Mouse (Mus musculus): Measurements from ENCODE around the gene Ier5. TPM values are rescaled to one million over a fixed set of nuclear protein-coding genes. Genes with fewer than 3 reads are reported as not detected.

Ier5 gene
- total and polyA plus RNA-seq, 3 experiments: 6.8 to 12.6 (median 7.8) TPM

GRCm38 (mm10) chr1:155113946-155114345 is 14.5 kb upstream of the Ier5 start:
- Histone ChIP-seq H3K4me3 (ENCODE audit: low read depth, low read length) (no peak overlapping the region), H3K4me1 (ENCODE audit: insufficient read depth, low read depth, low read length) (peaks cover 5% of the 10 kb centered on the region; the same call in 1 of the 2 replicates), H3K9me3 (replicated peaks) (peaks cover 2% of the 10 kb centered on the region; the same call in 1 of the 2 replicates), H3K27me3 (ENCODE audit: insufficient read depth, low read length) (peaks cover 83% of the 10 kb centered on the region), H3K36me3 (replicated peaks) (no peaks in the 10 kb centered on the region)
- ATAC-seq (ENCODE audit: extremely low read depth, insufficient number of reproducible peaks, low FRiP score, poor library complexity, severe bottlenecking): no peak
- DNase-seq (ENCODE audit: low spot score): no peak
- no peak for TF ChIP-seq CTCF (IDR thresholded peaks at IDR 0.05; ENCODE audit: low read depth, low read length)
- TF ChIP-seq TAL1 (conservative IDR thresholded peaks at IDR 0.05; ENCODE audit: low read depth, low read length): no peak
- no peak for TF ChIP-seq GATA2 (IDR thresholded peaks at IDR 0.05; ENCODE audit: borderline replicate concordance, low read depth, low read length)
- TF ChIP-seq GATA1 (IDR thresholded peaks at IDR 0.05; ENCODE audit: borderline replicate concordance, low read length): no peak
- TF ChIP-seq POLR2AphosphoS5 (IDR thresholded peaks at IDR 0.05; ENCODE audit: insufficient replicate concordance, low read depth, low read length): no peak

DNA sequence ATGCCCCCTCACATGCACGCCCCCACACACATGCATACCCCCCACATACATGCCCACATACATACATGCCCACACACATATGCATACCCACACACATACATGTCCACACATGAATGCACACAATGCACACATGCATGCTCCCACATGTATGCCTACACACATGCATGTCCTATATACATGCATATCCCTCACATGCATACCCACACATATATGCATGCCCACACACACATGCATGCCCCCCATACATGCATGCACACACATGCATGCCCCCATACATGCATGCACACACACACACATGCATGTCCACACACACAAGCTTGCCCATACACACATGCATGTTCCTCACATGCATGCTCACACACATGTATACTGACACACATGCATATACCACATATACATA is 13.4 kb upstream of the Ier5 start:
- Histone ChIP-seq H3K4me3 (ENCODE audit: low read depth, low read length) (no peak overlapping the region), H3K27me3 (ENCODE audit: insufficient read depth, low read length) (peaks cover 79% of the 10 kb centered on the region), H3K36me3 (replicated peaks) (no peaks in the 10 kb centered on the region), H3K9me3 (replicated peaks) (peaks cover 2% of the 10 kb centered on the region; the same call in 1 of the 2 replicates), H3K4me1 (ENCODE audit: insufficient read depth, low read depth, low read length) (peaks cover 9% of the 10 kb centered on the region)
- no peak for ATAC-seq (ENCODE audit: extremely low read depth, insufficient number of reproducible peaks, low FRiP score, poor library complexity, severe bottlenecking)
- no peak for DNase-seq (ENCODE audit: low spot score)
- 0 out of 2 replicates have a peak, but pooled peaks have one; percentile 53 for TF ChIP-seq POLR2AphosphoS5 (IDR thresholded peaks at IDR 0.05; ENCODE audit: insufficient replicate concordance, low read depth, low read length)
- TF ChIP-seq GATA1 (IDR thresholded peaks at IDR 0.05; ENCODE audit: borderline replicate concordance, low read length): no peak

- Histone ChIP-seq H3K36me3 (replicated peaks) (no peaks in the 10 kb centered on the region), H3K4me3 (ENCODE audit: low read depth, low read length) (no peak overlapping the region), H3K27me3 (ENCODE audit: insufficient read depth, low read length) (peaks cover 79% of the 10 kb centered on the region), H3K9me3 (replicated peaks) (peaks cover 2% of the 10 kb centered on the region; the same call in 1 of the 2 replicates), H3K4me1 (ENCODE audit: insufficient read depth, low read depth, low read length) (peaks cover 9% of the 10 kb centered on the region)
- DNase-seq (ENCODE audit: low spot score): no peak
- ATAC-seq (ENCODE audit: extremely low read depth, insufficient number of reproducible peaks, low FRiP score, poor library complexity, severe bottlenecking): no peak
- TF ChIP-seq POLR2AphosphoS5 (IDR thresholded peaks at IDR 0.05; ENCODE audit: insufficient replicate concordance, low read depth, low read length): no peak
These were observed 12.7 kb upstream of the Ier5 start for GRCm38 (mm10) chr1:155112118-155112517.

DNA sequence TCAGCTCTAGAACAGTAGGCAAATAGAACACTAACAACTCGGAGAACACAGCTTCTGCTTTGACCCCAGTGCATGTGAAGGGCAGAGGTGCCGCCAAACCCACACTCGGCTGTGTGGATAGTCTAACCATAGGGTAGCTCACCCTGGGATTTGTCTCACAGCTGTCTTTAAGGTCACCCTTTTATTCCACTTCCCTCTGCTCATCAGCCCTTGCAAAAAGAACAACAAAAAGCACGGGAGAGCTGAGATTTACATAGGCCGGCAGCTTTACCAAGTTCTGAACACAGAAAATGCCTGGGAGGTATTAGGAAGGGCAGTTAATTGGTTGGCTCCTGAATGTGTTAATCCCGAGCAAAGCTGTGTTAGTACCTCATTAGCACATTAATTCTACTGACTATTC is 12.1 kb upstream of the Ier5 start:
- no peak for TF ChIP-seq TAL1 (conservative IDR thresholded peaks at IDR 0.05; ENCODE audit: low read depth, low read length)
- no peak for TF ChIP-seq POLR2AphosphoS5 (IDR thresholded peaks at IDR 0.05; ENCODE audit: insufficient replicate concordance, low read depth, low read length)
- no peak for TF ChIP-seq GATA2 (IDR thresholded peaks at IDR 0.05; ENCODE audit: borderline replicate concordance, low read depth, low read length)
- no peak for TF ChIP-seq GATA1 (IDR thresholded peaks at IDR 0.05; ENCODE audit: borderline replicate concordance, low read length)
- no peak for TF ChIP-seq CTCF (IDR thresholded peaks at IDR 0.05; ENCODE audit: low read depth, low read length)
- Histone ChIP-seq H3K27me3 (ENCODE audit: insufficient read depth, low read length) (peaks cover 77% of the 10 kb centered on the region), H3K9me3 (replicated peaks) (peaks cover 2% of the 10 kb centered on the region; the same call in 1 of the 2 replicates), H3K36me3 (replicated peaks) (no peaks in the 10 kb centered on the region), H3K4me3 (ENCODE audit: low read depth, low read length) (no peak overlapping the region), H3K4me1 (ENCODE audit: insufficient read depth, low read depth, low read length) (peaks cover 9% of the 10 kb centered on the region)
- DNase-seq (ENCODE audit: low spot score) (no peak), ATAC-seq (ENCODE audit: extremely low read depth, insufficient number of reproducible peaks, low FRiP score, poor library complexity, severe bottlenecking) (no peak)

DNA sequence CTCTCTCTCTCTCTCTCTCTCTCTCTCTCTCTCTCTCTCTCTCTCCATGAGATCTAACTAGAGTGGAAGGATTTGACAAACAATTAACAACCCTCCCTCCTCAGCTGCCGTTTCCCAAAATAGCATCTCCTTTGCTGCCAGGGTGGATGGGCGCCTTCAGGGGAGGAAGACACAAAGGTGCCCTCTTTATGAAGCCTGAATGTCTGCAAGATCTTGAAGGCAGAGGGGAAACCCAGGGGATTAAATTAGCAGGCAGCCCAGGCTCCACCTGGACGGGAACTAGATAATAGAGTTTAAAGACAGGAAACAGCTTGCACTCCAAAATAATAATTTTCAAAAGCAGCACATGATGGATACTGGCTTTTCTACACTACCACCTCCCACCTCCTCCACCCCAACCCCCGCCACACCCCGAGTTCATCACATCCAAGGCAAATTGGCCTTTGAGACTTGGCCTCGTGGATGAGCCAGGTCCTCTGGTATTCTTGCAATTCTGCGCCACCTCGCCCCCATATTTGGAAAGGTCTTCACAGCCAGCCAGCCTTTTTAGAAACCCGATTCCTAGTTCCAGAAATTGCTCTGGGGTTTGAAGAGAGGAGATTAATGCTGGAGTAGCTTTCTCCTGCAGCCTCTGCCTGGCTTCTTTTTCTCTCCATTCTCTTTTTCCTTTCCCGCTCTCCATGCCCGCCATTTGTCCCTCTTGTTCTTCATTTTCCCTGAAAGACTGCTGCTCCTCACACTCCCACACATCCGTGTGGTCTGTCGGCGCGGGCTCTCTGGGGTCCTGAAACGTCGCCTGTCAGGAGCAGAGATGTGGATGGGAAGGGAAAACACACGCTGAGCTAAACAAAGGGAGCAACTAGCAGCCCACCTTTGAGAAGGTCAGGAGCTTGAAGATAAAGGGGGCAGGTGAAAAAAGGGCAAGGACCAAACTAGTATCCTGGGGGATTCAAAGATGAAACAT is 10.2 kb upstream of the Ier5 start:
- Histone ChIP-seq H3K9me3 (replicated peaks) (0 out of 2 replicates have a peak, but pooled peaks cover 2% of the 10 kb centered on the region), H3K4me1 (ENCODE audit: insufficient read depth, low read depth, low read length) (peaks cover 7% of the 10 kb centered on the region), H3K27me3 (ENCODE audit: insufficient read depth, low read length) (peaks cover 70% of the 10 kb centered on the region), H3K4me3 (ENCODE audit: low read depth, low read length) (no peak overlapping the region), H3K36me3 (replicated peaks) (no peaks in the 10 kb centered on the region)
- no peak for DNase-seq (ENCODE audit: low spot score)
- TF ChIP-seq TAL1 (conservative IDR thresholded peaks at IDR 0.05; ENCODE audit: low read depth, low read length) (no peak), CTCF (IDR thresholded peaks at IDR 0.05; ENCODE audit: low read depth, low read length) (no peak), GATA1 (IDR thresholded peaks at IDR 0.05; ENCODE audit: borderline replicate concordance, low read length) (no peak), POLR2AphosphoS5 (IDR thresholded peaks at IDR 0.05; ENCODE audit: insufficient replicate concordance, low read depth, low read length) (no peak), GATA2 (IDR thresholded peaks at IDR 0.05; ENCODE audit: borderline replicate concordance, low read depth, low read length) (no peak)
- no peak for ATAC-seq (ENCODE audit: extremely low read depth, insufficient number of reproducible peaks, low FRiP score, poor library complexity, severe bottlenecking)

GRCm38 (mm10) chr1:155108412-155108811 is 9.0 kb upstream of the Ier5 start:
- 0 out of 2 replicates have a peak, but pooled peaks cover 2% of the 10 kb centered on the region for H3K9me3 ChIP-seq (replicated peaks)
- H3K36me3 ChIP-seq (replicated peaks): no peaks in the 10 kb centered on the region
- H3K27me3 ChIP-seq (ENCODE audit: insufficient read depth, low read length): peaks cover 64% of the 10 kb centered on the region
- TF ChIP-seq CTCF (IDR thresholded peaks at IDR 0.05; ENCODE audit: low read depth, low read length) (no peak), TAL1 (conservative IDR thresholded peaks at IDR 0.05; ENCODE audit: low read depth, low read length) (no peak), POLR2AphosphoS5 (IDR thresholded peaks at IDR 0.05; ENCODE audit: insufficient replicate concordance, low read depth, low read length) (no peak), GATA1 (IDR thresholded peaks at IDR 0.05; ENCODE audit: borderline replicate concordance, low read length) (no peak), GATA2 (IDR thresholded peaks at IDR 0.05; ENCODE audit: borderline replicate concordance, low read depth, low read length) (no peak)
- H3K4me3 ChIP-seq (ENCODE audit: low read depth, low read length): no peak overlapping the region
- ATAC-seq (ENCODE audit: extremely low read depth, insufficient number of reproducible peaks, low FRiP score, poor library complexity, severe bottlenecking) (no peak), DNase-seq (ENCODE audit: low spot score) (no peak)
- H3K4me1 ChIP-seq (ENCODE audit: insufficient read depth, low read depth, low read length): peaks cover 7% of the 10 kb centered on the region
